Mouse (Mus musculus) myocyte (in vitro differentiated cells): ENCODE results near the gene Kcnk1. TPM values are rescaled to one million over a fixed set of nuclear protein-coding genes. Genes with fewer than 3 reads are reported as not detected.

Experiments
- H3K27me3 ChIP-seq: one replicate; pipeline ENCODE4 v1.6.1; 2011; ENCODE audit not compliant: control insufficient read depth, insufficient read depth, insufficient read length
- H3K36me3 ChIP-seq: one replicate; pipeline ENCODE4 v1.6.1; 2011; ENCODE audit not compliant: control insufficient read depth, insufficient read depth
- H3K4me2 ChIP-seq: one replicate; pipeline ENCODE4 v1.6.1; 2011; ENCODE audit warnings: low read depth, control low read depth
- H3K4me3 ChIP-seq: one replicate; pipeline ENCODE4 v1.5.1; 2011; ENCODE audit warnings: mild to moderate bottlenecking, control low read depth, moderate library complexity
- H3K79me2 ChIP-seq: one replicate; pipeline ENCODE4 v1.6.1; 2011; ENCODE audit not compliant: control insufficient read depth, insufficient read depth
- H3ac ChIP-seq: one replicate; pipeline ENCODE4 v1.6.1; 2011; ENCODE audit not compliant: control insufficient read depth, insufficient read length
- CEBPB ChIP-seq: IDR thresholded peaks from 2 replicates; pipeline ENCODE4 v1.6.1; 2011; ENCODE audit warnings: mild to moderate bottlenecking, moderate library complexity; ENCODE audit not compliant: poor library complexity, insufficient read depth, severe bottlenecking
- E2F4 ChIP-seq: IDR thresholded peaks from one replicate; pipeline ENCODE4 v1.6.1; 2011; ENCODE audit warnings: mild to moderate bottlenecking, control low read depth, moderate library complexity; ENCODE audit not compliant: insufficient read depth
- MAX ChIP-seq: IDR thresholded peaks from one replicate; pipeline ENCODE4 v1.6.1; 2011; ENCODE audit warnings: low read depth, mild to moderate bottlenecking, control low read depth
- MYOD1 ChIP-seq, 3 experiments: IDR thresholded peaks; one replicate each; pipeline ENCODE4 v1.6.1; 2011; ENCODE audit warnings: control low read depth in 2 of 3, low read depth in 2 of 3, mild to moderate bottlenecking in 2 of 3, moderate library complexity in 1 of 3; ENCODE audit not compliant: insufficient read length in 2 of 3, control insufficient read depth in 1 of 3
- MYOG ChIP-seq, 3 experiments: IDR thresholded peaks; one replicate each; pipeline ENCODE4 v1.6.1; 2011; ENCODE audit warnings: control low read depth in 2 of 3, low read depth in 2 of 3, mild to moderate bottlenecking in 2 of 3; ENCODE audit not compliant: insufficient read length in 2 of 3, control insufficient read depth in 1 of 3, insufficient read depth in 1 of 3
- POLR2A ChIP-seq: IDR thresholded peaks from one replicate; pipeline ENCODE4 v1.6.1; 2011; ENCODE audit warnings: low read depth, mild to moderate bottlenecking, control low read depth, moderate library complexity; ENCODE audit not compliant: insufficient read length
- POLR2AphosphoS2 ChIP-seq: IDR thresholded peaks from one replicate; pipeline ENCODE4 v1.6.1; 2011; ENCODE audit warnings: low read depth, control low read depth; ENCODE audit not compliant: insufficient read length
- REST ChIP-seq: IDR thresholded peaks from one replicate; pipeline ENCODE4 v1.6.1; 2011; ENCODE audit warnings: mild to moderate bottlenecking, control low read depth, moderate library complexity; ENCODE audit not compliant: insufficient read depth, insufficient read length
- SRF ChIP-seq: IDR thresholded peaks from one replicate; pipeline ENCODE4 v1.6.1; 2011; ENCODE audit warnings: low read depth; ENCODE audit not compliant: control insufficient read depth, insufficient read length
- TCF12 ChIP-seq: IDR thresholded peaks from one replicate; pipeline ENCODE4 v1.6.1; 2011; ENCODE audit warnings: mild to moderate bottlenecking, control low read depth; ENCODE audit not compliant: poor library complexity, insufficient read depth, severe bottlenecking
- TCF3 ChIP-seq: IDR thresholded peaks from one replicate; pipeline ENCODE4 v1.6.1; 2011; ENCODE audit warnings: low read depth, control low read depth; ENCODE audit not compliant: insufficient read length
- USF1 ChIP-seq: IDR thresholded peaks from one replicate; pipeline ENCODE4 v1.6.1; 2011; ENCODE audit warnings: low read depth, mild to moderate bottlenecking, control low read depth, moderate library complexity
- polyA plus RNA-seq: library from polyadenylated mRNA; unstranded; fragments of >200 nt; fragmentation: generic; extraction: Trizol; gene quantifications from one replicate; pipeline ENCODE4 v1.2.1, GENCODE M21; 2012; ENCODE audit warnings: missing spikeins

Gene Kcnk1
- polyA plus RNA-seq, 1 experiment: not detected

DNA sequence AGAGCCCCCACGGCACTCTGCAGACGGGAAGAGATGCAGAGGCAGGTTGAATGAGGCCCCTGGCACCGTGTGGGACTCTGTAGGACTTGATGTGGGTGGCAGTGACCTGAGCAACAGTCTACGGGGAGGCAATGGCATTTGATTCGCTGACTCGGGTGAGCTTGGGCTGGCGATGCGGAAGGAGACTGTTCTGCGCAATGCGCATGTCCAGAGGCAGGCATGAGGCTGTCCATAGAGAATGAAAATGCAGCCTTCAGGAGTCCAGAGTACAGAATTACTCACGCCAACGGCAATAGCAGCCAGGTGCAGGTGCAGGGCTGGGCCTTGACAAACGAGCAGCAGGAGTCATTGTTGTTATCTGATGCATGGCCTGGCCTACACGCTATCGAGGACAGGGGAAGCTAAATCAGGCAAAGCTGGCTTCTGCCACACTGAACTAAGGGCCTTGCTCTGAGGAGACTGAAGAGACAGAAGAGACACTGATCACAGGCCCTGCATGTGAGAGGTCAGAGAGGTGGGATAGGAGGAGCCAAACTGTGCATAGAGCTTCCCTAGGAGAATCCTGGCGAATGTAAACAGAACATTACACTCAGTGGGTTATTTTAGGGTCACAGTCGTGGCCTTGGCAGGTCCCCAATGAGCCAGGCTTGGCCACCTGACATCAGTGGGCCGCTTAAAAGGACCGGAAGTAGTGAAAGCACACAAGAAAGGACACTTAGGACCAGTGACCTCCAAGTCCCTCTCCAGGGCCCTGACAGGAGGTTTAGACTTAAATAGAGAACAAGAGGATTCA, 12.8 kb downstream of the Kcnk1 start:
- no peak overlapping the region for H3K4me3 ChIP-seq
- H3K27me3 ChIP-seq: no peaks in the 10 kb centered on the region
- TF ChIP-seq SRF (no peak), E2F4 (no peak), POLR2AphosphoS2 (no peak), MAX (no peak), CEBPB (no peak), MYOD1 (IDR thresholded peaks at IDR 0.05; ENCODE audit: control insufficient read depth in 1 of 3, insufficient read length in 2 of 3, low read depth in 2 of 3) (no peak), USF1 (no peak), POLR2A (no peak), REST (no peak), MYOG (IDR thresholded peaks at IDR 0.05; ENCODE audit: control insufficient read depth in 1 of 3, insufficient read depth in 1 of 3, insufficient read length in 2 of 3, low read depth in 2 of 3) (no peak), TCF12 (no peak), TCF3 (no peak)
- H3K4me2 ChIP-seq: no peak overlapping the region
- no peaks in the 10 kb centered on the region for H3K79me2 ChIP-seq
- no peak overlapping the region for H3ac ChIP-seq
- H3K36me3 ChIP-seq: no peaks in the 10 kb centered on the region

DNA sequence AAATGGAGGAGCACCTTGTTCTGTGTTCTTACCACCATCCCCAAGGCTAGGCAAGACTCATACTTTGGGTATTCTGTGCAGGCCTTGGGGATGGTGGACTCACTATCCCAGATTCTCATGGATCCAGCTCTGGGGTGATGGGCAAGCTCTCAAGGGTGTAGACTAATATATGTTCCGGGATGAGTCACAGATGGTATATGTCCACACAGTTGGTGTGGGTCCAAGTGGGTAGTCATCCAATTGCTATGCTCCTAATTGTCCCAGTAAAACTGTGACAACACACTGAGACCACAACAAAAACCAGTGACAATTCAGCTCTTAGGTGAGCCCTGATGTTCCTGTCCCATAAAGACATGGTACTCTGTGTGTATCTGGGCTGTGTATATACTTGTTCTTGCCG, 14.0 kb downstream of the Kcnk1 start:
- no peak overlapping the region for H3K4me3 ChIP-seq
- no peaks in the 10 kb centered on the region for H3K27me3 ChIP-seq
- no peaks in the 10 kb centered on the region for H3K79me2 ChIP-seq
- H3K4me2 ChIP-seq: no peak overlapping the region
- H3ac ChIP-seq: no peak overlapping the region
- H3K36me3 ChIP-seq: no peaks in the 10 kb centered on the region
- TF ChIP-seq SRF (no peak), MYOD1 (IDR thresholded peaks at IDR 0.05; ENCODE audit: control insufficient read depth in 1 of 3, insufficient read length in 2 of 3, low read depth in 2 of 3) (no peak), MYOG (IDR thresholded peaks at IDR 0.05; ENCODE audit: control insufficient read depth in 1 of 3, insufficient read depth in 1 of 3, insufficient read length in 2 of 3, low read depth in 2 of 3) (no peak), E2F4 (no peak), REST (no peak), TCF12 (no peak), MAX (no peak), CEBPB (no peak), POLR2AphosphoS2 (no peak), POLR2A (no peak), TCF3 (no peak), USF1 (no peak)

DNA sequence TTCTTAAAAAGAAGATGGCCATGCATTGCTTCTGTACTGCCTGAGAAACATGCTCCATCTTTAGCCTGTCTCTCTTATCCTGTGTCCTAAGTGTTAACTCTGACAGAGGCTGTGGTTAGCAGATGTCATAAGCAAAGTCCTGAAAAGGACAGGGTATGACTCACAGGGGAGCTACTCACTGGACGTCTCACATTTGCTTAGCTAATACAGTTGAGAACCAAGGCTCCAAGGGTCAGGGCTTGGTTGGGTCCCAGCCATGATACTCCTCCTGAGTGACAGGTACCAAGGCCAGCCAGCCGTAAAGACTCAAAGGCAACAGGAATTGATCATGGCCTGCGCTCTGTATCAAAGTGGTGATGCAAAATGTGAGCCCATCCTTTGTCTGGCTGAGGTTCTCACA, 15.9 kb downstream of the Kcnk1 start:
- no peak overlapping the region for H3K4me3 ChIP-seq
- H3K36me3 ChIP-seq: no peaks in the 10 kb centered on the region
- no peaks in the 10 kb centered on the region for H3K79me2 ChIP-seq
- TF ChIP-seq MAX: no peak
- no peak for TF ChIP-seq POLR2A
- TF ChIP-seq REST: no peak
- no peak overlapping the region for H3K4me2 ChIP-seq
- no peak overlapping the region for H3ac ChIP-seq
- no peaks in the 10 kb centered on the region for H3K27me3 ChIP-seq

DNA sequence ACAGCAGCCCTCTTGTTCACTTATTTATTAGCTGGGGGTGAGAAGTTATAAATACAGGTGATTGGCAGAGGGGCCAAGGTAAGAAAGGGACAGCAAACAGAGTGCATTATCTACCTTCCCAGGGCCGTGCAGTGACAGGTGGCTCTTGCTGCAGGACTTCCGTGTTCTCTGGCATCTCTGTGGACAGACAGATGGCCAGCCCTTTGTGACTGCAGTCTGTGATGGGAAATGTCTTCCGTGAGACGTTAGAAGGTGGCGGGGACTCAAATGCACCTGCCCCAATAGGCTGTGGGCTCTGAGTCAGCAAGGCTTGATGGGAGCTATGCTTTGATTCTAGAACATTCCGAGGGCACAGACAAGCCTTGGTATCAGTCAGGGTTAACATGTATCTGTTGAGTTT, 17.4 kb downstream of the Kcnk1 start:
- no peak for TF ChIP-seq CEBPB
- TF ChIP-seq MYOD1 (IDR thresholded peaks at IDR 0.05; ENCODE audit: control insufficient read depth in 1 of 3, insufficient read length in 2 of 3, low read depth in 2 of 3): no peak
- TF ChIP-seq REST: no peak
- TF ChIP-seq POLR2A: no peak
- no peak for TF ChIP-seq TCF3
- no peak for TF ChIP-seq TCF12
- TF ChIP-seq USF1: no peak
- TF ChIP-seq E2F4: no peak
- TF ChIP-seq SRF: no peak
- no peak for TF ChIP-seq POLR2AphosphoS2
- Histone ChIP-seq H3ac (no peak overlapping the region), H3K36me3 (no peaks in the 10 kb centered on the region), H3K4me3 (no peak overlapping the region), H3K4me2 (no peak overlapping the region), H3K27me3 (no peaks in the 10 kb centered on the region), H3K79me2 (no peaks in the 10 kb centered on the region)

DNA sequence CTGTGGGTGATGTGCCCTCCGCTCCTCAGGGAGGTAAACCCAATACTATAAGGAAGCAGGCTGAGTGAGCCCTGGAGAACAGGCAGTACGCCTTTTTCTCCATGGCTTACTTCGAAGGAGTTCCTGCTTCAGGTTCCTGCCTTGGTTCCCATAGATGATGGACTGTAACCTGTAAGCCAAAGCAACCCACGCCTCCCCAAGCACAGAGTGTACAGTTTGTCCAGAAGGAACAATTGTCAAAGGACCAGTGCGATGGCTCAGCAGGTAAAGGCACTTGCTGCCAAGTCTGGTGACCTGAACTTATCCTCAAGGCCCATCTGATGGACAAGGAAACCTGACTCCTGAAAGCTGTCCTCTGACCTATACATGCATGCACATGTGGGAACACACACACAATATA, 18.7 kb downstream of the Kcnk1 start:
- Histone ChIP-seq H3K4me3 (no peak overlapping the region), H3K79me2 (no peaks in the 10 kb centered on the region), H3K4me2 (no peak overlapping the region), H3ac (no peak overlapping the region), H3K36me3 (no peaks in the 10 kb centered on the region), H3K27me3 (no peaks in the 10 kb centered on the region)
- TF ChIP-seq SRF: no peak
- TF ChIP-seq TCF3: no peak
- no peak for TF ChIP-seq MAX
- TF ChIP-seq TCF12: no peak
